Mouse (Mus musculus) heart, adult 2 months (tissue): ENCODE data around the gene Dync1li1. TPM values are rescaled to one million over a fixed set of nuclear protein-coding genes. Genes with fewer than 3 reads are reported as not detected.
A peak's percentile ranks its signal among the peaks of the same experiment; 100 is the strongest.
"Not testable (repeated sequence)": the region's sequence is repeated elsewhere in the genome, so short reads cannot be mapped to it uniquely, and the experiment has no call there.

Experiments
- DNase-seq, 2 experiments: peaks; one replicate each; pipeline ENCODE4 v3.0.0; 2021
- H3K27ac ChIP-seq: fragments of 200-600 bp; 2 replicates; pipeline ENCODE4 v1.8.1; 2022
- H3K27me3 ChIP-seq: fragments of 200-500 bp; 2 replicates; pipeline ENCODE4 v1.6.1; 2012; ENCODE audit warnings: mild to moderate bottlenecking, low read length, inconsistent platforms, mixed read lengths; ENCODE audit not compliant: control insufficient read depth, insufficient read depth
- H3K36me3 ChIP-seq: fragments of 200-500 bp; 2 replicates; pipeline ENCODE4 v1.6.1; 2012; ENCODE audit warnings: low read length, inconsistent platforms; ENCODE audit not compliant: control insufficient read depth, insufficient read depth
- H3K4me1 ChIP-seq: fragments of 200-500 bp; 2 replicates; pipeline ENCODE4 v1.6.1; 2011; ENCODE audit warnings: low read length; ENCODE audit not compliant: control insufficient read depth, insufficient read depth
- H3K4me3 ChIP-seq: fragments of 200-600 bp; 2 replicates; pipeline ENCODE4 v1.8.1; 2022
- H3K79me2 ChIP-seq: fragments of 200-500 bp; replicated peaks from 2 replicates; pipeline ENCODE4 v1.6.1; 2012; ENCODE audit warnings: mild to moderate bottlenecking, inconsistent platforms, low read length, moderate library complexity, mixed read lengths; ENCODE audit not compliant: control insufficient read depth, insufficient read depth
- H3K9ac ChIP-seq: fragments of 200-500 bp; 2 replicates; pipeline ENCODE4 v1.6.1; 2012; ENCODE audit warnings: low read depth, mild to moderate bottlenecking, control low read depth, inconsistent platforms, low read length, mixed read lengths
- CTCF ChIP-seq: fragments of 200-600 bp; IDR thresholded peaks from 2 replicates; pipeline ENCODE4 v1.8.1; 2022; ENCODE audit warnings: antibody characterized with exemption, mild to moderate bottlenecking, moderate library complexity
- EP300 ChIP-seq: fragments of 200-500 bp; IDR thresholded peaks from 2 replicates; pipeline ENCODE4 v1.6.1; 2011; ENCODE audit warnings: low read depth, low read length, control low read depth; ENCODE audit not compliant: insufficient read depth
- POLR2A ChIP-seq: fragments of 200-500 bp; IDR thresholded peaks from 2 replicates; pipeline ENCODE4 v1.6.1; 2011; ENCODE audit warnings: mild to moderate bottlenecking, low read depth, low read length, control low read depth; ENCODE audit not compliant: insufficient read depth
- WGBS: fragments of 180-500 bp; shearing (Covaris S2); methylation state at CpG from one replicate; pipeline ENCODE4 v1.1.7; 2018; 5-methylcytosine and 5-hydroxymethylcytosine counted together
- intact Hi-C: fragments of 180-260 bp; cut with DNase I; formaldehyde crosslinking; loops from one replicate; pipeline ENCODE4 v1.15.1; 2025
- polyA plus RNA-seq: library from polyadenylated mRNA; depleted of rRNA; stranded (reverse); fragments of >200 nt; gene quantifications from 2 replicates; pipeline ENCODE4 v1.2.3, GENCODE M21; 2012
- total RNA-seq, 2 experiments: library from RNA; stranded (reverse); gene quantifications; 2 replicates each; pipeline ENCODE4 v1.2.3; 2021

Gene Dync1li1
- total and polyA plus RNA-seq, 3 experiments: 22.4 to 68.2 (median 64.3) TPM

GRCm38 (mm10) chr9:114727315-114727714 is 38.7 kb downstream of the Dync1li1 start:
- intact Hi-C loops: loop anchor here (1.0 kb wide), 1 partner anchor 79 kb away; no protein-coding TSS in a partner anchor
- Histone ChIP-seq H3K9ac (no peak overlapping the region), H3K36me3 (no peaks in the 10 kb centered on the region; the same call in 1 of the 2 replicates), H3K27ac (no peak overlapping the region), H3K79me2 (no peaks in the 10 kb centered on the region), H3K4me3 (no peak overlapping the region), H3K4me1 (peaks cover 4% of the 10 kb centered on the region), H3K27me3 (no peaks in the 10 kb centered on the region)
- DNase-seq: no peak
- 0% methylated on average over 3 of the region's 3 CpGs for WGBS
- peak; percentile 82 for TF ChIP-seq CTCF
- no peak for TF ChIP-seq POLR2A

GRCm38 (mm10) chr9:114728432-114728831 is 39.8 kb downstream of the Dync1li1 start:
- H3K27me3 ChIP-seq, DNase-seq, H3K36me3 ChIP-seq, H3K4me3 ChIP-seq, H3K4me1 ChIP-seq, H3K79me2 ChIP-seq, H3K27ac ChIP-seq, H3K9ac ChIP-seq: not testable (repeated sequence)
- intact Hi-C loops: loop anchor here (2.0 kb wide), 1 partner anchor 88 kb away; the partner anchor contains the start of gene Cnot10
- WGBS: 30% methylated on average over 2 of the region's 2 CpGs

GRCm38 (mm10) chr9:114729911-114730805 is 41.6 kb downstream of the Dync1li1 start:
- Histone ChIP-seq H3K36me3 (peaks cover 11% of the 10 kb centered on the region), H3K79me2 (peaks cover 1% of the 10 kb centered on the region; the same call in 1 of the 2 replicates), H3K4me1 (peaks cover 9% of the 10 kb centered on the region), H3K27ac (peak overlapping the region; percentile 87), H3K27me3 (no peaks in the 10 kb centered on the region), H3K4me3 (peak overlapping the region; percentile 88), H3K9ac (peak overlapping the region; percentile 62)
- 18% methylated on average over 30 of the region's 30 CpGs for WGBS
- DNase-seq: peak in 1 of 2 experiments; percentile 22
- intact Hi-C loops: loop anchor here (2.0 kb wide), 1 partner anchor 89 kb away; the partner anchor contains the start of gene Cnot10
- TF ChIP-seq CTCF: no peak
- TF ChIP-seq POLR2A: no peak
- no peak for TF ChIP-seq EP300

- Histone ChIP-seq H3K27me3 (no peaks in the 10 kb centered on the region), H3K79me2 (peaks cover 1% of the 10 kb centered on the region; the same call in 1 of the 2 replicates), H3K27ac (peak within 1 kb of the TSS; percentile 87), H3K4me1 (peaks cover 10% of the 10 kb centered on the region), H3K36me3 (peaks cover 11% of the 10 kb centered on the region), H3K9ac (peak within 1 kb of the TSS; percentile 91), H3K4me3 (peak within 1 kb of the TSS; percentile 88)
- DNase-seq: peak; percentile 98 to 99
- under 1% methylated on average over 53 of the region's 53 CpGs for WGBS
- peak; percentile 96 for TF ChIP-seq POLR2A
- peak; percentile 78 for TF ChIP-seq EP300
- TF ChIP-seq CTCF: peak; percentile 71
- intact Hi-C loops: loop anchor here (1.0 kb wide), 1 partner anchor 43 kb away; the partner anchor contains the start of gene Dync1li1
These were observed 42.6 kb downstream of the Dync1li1 start, which contains the start of gene Cmtm6 for GRCm38 (mm10) chr9:114731011-114731755. Cmtm6 (plus strand) TSS chr9:114731116.

GRCm38 (mm10) chr9:114731871-114732682 is 43.5 kb downstream of the Dync1li1 start:
- Histone ChIP-seq H3K36me3 (peaks cover 15% of the 10 kb centered on the region), H3K27me3 (no peaks in the 10 kb centered on the region), H3K4me3 (peak overlapping the region; percentile 88), H3K27ac (peak overlapping the region; percentile 87), H3K9ac (peak overlapping the region; percentile 91), H3K79me2 (peaks cover 1% of the 10 kb centered on the region; the same call in 1 of the 2 replicates), H3K4me1 (peaks cover 18% of the 10 kb centered on the region)
- intact Hi-C loops: loop anchor here (1.0 kb wide), 1 partner anchor 44 kb away; the partner anchor contains the start of gene Dync1li1
- TF ChIP-seq POLR2A (no peak), EP300 (no peak), CTCF (no peak)
- WGBS: 52% methylated on average over 12 of the region's 12 CpGs
- peak in 1 of 2 experiments; percentile 23 for DNase-seq
